Mouse (Mus musculus): ENCODE results near the gene Gm20388.
A peak's percentile ranks its signal among the peaks of the same experiment; 100 is the strongest.

DNA sequence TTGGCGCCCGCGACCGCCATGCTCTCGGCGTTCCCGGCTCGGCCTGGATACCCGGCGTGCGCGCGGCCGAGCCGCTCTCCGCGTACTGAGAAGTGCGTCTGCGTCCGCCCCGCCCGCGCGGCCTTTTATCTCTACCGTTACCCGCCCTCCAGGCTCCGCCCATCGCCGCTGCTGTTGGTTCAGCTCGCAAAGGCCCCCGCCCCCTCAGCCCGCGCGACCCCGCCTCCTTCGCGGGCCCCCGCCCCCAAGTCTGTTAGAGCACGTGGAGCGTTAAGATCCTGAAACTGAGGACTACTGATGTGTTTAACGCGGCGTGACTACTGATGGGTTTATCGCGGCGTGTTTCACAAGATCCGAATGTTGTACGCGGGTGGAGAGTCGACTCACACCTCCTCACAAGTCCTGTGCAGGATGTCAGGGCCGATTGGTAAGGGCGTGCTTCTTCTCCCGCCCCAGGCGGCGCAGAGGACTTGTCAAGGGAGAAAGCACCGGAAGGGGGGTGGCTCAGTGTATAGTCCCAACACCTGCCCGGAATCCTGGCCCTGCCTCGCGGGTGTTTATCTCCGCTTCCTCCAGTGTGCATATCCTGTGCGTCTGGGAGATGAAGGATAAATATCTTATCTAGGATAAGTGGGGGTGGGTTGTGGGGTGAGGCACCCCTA, 1997.1 kb downstream of the Gm20388 start, which contains the start of gene Slc7a5:
- TF ChIP-seq POLR2A (IDR thresholded peaks at IDR 0.05; ENCODE audit: borderline replicate concordance, insufficient read depth, low read length): peak; percentile 96
- no peak for TF ChIP-seq CTCF (IDR thresholded peaks at IDR 0.05; ENCODE audit: borderline replicate concordance, insufficient read depth, low read depth, low read length)
